In genomic region chr4:8367487-8368276, GRCm38 (mm10) we compare ENCODE assay signal across 9 mouse cellular contexts.
DNase-seq lines count a peak whose midpoint lies in the region; ATAC-seq lines count a peak whose summit lies in the region.
"Had no signal": no experiment of that assay in that cellular context is flagged by ENCODE, and none has a peak within 500 bp of the region (broad histone marks: within the 10 kb centered on the region; RNA-seq: fewer than 3 reads in every experiment).

No protein-coding gene starts in this region.

- no peak overlapping the region for H3K4me3 ChIP-seq in heart, embryonic 10.5 days
- H3K4me3 ChIP-seq in kidney, embryonic 15.5 days (replicated peaks) = no peak overlapping the region
- H3K4me3 ChIP-seq in midbrain, embryonic 12.5 days = no peak overlapping the region

- H3K4me1 ChIP-seq in heart, embryonic 10.5 days = no peaks in the 10 kb centered on the region
- H3K4me1 ChIP-seq in kidney, embryonic 15.5 days = no peaks in the 10 kb centered on the region
- no peaks in the 10 kb centered on the region for H3K4me1 ChIP-seq in midbrain, embryonic 12.5 days

- peak; percentile 73 to 85 for DNase-seq in cerebellum, postnatal 10 days
- no peak for DNase-seq in cerebellum, adult 8-10 months
- peak; percentile 19 for DNase-seq in urinary bladder, postnatal 25 days (ENCODE audit: low spot score)
- DNase-seq in urinary bladder, adult 2 months (ENCODE audit: low spot score) = no peak
- peak; percentile 66 for DNase-seq in heart, embryonic 10.5 days (ENCODE audit: low spot score)

- H3K36me3 ChIP-seq in heart, embryonic 10.5 days = no peaks in the 10 kb centered on the region
- H3K36me3 ChIP-seq in kidney, embryonic 15.5 days = no peaks in the 10 kb centered on the region
- no peaks in the 10 kb centered on the region for H3K36me3 ChIP-seq in midbrain, embryonic 12.5 days
- H3K36me3 ChIP-seq: G1E had no signal

- H3K27me3 ChIP-seq in heart, embryonic 10.5 days (ENCODE audit: insufficient read depth, poor library complexity, severe bottlenecking) = no peaks in the 10 kb centered on the region
- H3K27me3 ChIP-seq in kidney, embryonic 15.5 days = no peaks in the 10 kb centered on the region
- H3K27me3 ChIP-seq in midbrain, embryonic 12.5 days = no peaks in the 10 kb centered on the region; the same call in 1 of the 2 replicates

- WGBS in heart, embryonic 10.5 days = 61% methylated on average over 13 of the region's 13 CpGs
- WGBS in kidney, embryonic 15.5 days = 62% methylated on average over 13 of the region's 13 CpGs
- 64% methylated on average over 13 of the region's 13 CpGs for WGBS in midbrain, embryonic 12.5 days

- H3K9ac ChIP-seq in kidney, embryonic 15.5 days = no peak overlapping the region
- H3K9ac ChIP-seq in midbrain, embryonic 12.5 days (replicated peaks) = no peak overlapping the region

- H3K27ac ChIP-seq in heart, embryonic 10.5 days = no peak overlapping the region
- H3K27ac ChIP-seq in kidney, embryonic 15.5 days = no peak overlapping the region
- no peak overlapping the region for H3K27ac ChIP-seq in midbrain, embryonic 12.5 days (replicated peaks)

- peak; percentile 70 for ATAC-seq in kidney, embryonic 15.5 days (replicated peaks; ENCODE audit: low FRiP score)
- ATAC-seq in midbrain, embryonic 12.5 days (ENCODE audit: low FRiP score, low read depth) = peak; percentile 64
- ATAC-seq in activated CD4-positive, CD25-positive, alpha-beta regulatory T cell, adult 4 months = no peak

- H3K9me3 ChIP-seq in heart, embryonic 10.5 days = no peaks in the 10 kb centered on the region
- H3K9me3 ChIP-seq in kidney, embryonic 15.5 days (replicated peaks) = no peaks in the 10 kb centered on the region
- no peaks in the 10 kb centered on the region for H3K9me3 ChIP-seq in midbrain, embryonic 12.5 days
- H3K9me3 ChIP-seq: G1E had no signal

- no peak overlapping the region for H3K4me2 ChIP-seq in kidney, embryonic 15.5 days
- H3K4me2 ChIP-seq in midbrain, embryonic 12.5 days (replicated peaks) = no peak overlapping the region

Comparison
In these comparisons a context has a peak if more than half of its experiments do, and no peak if none do; other contexts are left out.
1. DNase-seq: peak in cerebellum, postnatal 10 days (2 of 2), urinary bladder, postnatal 25 days (single experiment) and heart, embryonic 10.5 days (single experiment); none in cerebellum, adult 8-10 months (single experiment) and urinary bladder, adult 2 months (single experiment).